ENCODE assay signal across 10 mouse cellular contexts in the genomic region with DNA sequence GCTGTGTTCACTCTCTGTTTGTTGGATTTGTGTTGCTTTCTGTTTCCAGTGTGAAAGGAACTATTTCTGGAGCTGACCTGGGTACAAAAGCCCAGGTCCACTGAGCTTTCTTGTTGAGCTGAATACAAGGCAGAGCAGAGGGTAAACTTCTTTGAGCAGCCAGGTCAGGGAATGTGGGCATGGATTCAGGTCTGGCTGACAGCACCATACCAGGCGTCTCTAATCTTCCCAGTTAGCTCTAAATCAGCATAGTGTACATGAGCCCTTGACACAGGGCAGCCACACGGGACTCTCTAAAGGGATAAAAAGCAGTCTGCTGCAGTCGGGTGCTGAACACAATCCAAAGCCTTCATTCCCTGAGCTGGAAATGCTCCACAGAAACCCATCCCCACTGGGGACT.
DNase-seq lines count a peak whose midpoint lies in the region; ATAC-seq lines count a peak whose summit lies in the region.
"Had no signal": no experiment of that assay in that cellular context is flagged by ENCODE, and none has a peak within 500 bp of the region (broad histone marks: within the 10 kb centered on the region; RNA-seq: fewer than 3 reads in every experiment).

No protein-coding gene starts in this region.

- H3K9me3 ChIP-seq in liver, embryonic 13.5 days (replicated peaks) = no peaks in the 10 kb centered on the region
- H3K9me3 ChIP-seq in embryonic facial prominence, embryonic 13.5 days = no peaks in the 10 kb centered on the region

- H3K27ac ChIP-seq in liver, embryonic 13.5 days = no peak overlapping the region
- H3K27ac ChIP-seq in embryonic facial prominence, embryonic 13.5 days = 0 out of 2 replicates have a peak overlapping the region, but pooled peaks have one; percentile 23

- no peaks in the 10 kb centered on the region for H3K36me3 ChIP-seq in liver, embryonic 13.5 days
- H3K36me3 ChIP-seq in embryonic facial prominence, embryonic 13.5 days = peaks cover 3% of the 10 kb centered on the region; the same call in 1 of the 2 replicates

- DNase-seq in gastrocnemius, adult 18-20 months (ENCODE audit: low spot score) = peak; percentile 1
- DNase-seq in gastrocnemius, postnatal 14 days = no peak
- DNase-seq in liver, embryonic 13.5 days = no peak
- DNase-seq in liver = no peak
- peak; percentile 18 to 42 for DNase-seq in heart, postnatal 14 days
- no peak for DNase-seq in ovary, postnatal 14 days (ENCODE audit: low spot score)
- DNase-seq in spleen, postnatal 10 days (ENCODE audit: low spot score in 2 of 2) = no peak
- DNase-seq: thymus, postnatal 14 days had no signal

- no peaks in the 10 kb centered on the region for H3K4me1 ChIP-seq in liver, embryonic 13.5 days (replicated peaks)
- H3K4me1 ChIP-seq in embryonic facial prominence, embryonic 13.5 days = peaks cover 17% of the 10 kb centered on the region

- H3K27me3 ChIP-seq in liver, embryonic 13.5 days = no peaks in the 10 kb centered on the region
- no peaks in the 10 kb centered on the region for H3K27me3 ChIP-seq in embryonic facial prominence, embryonic 13.5 days
- H3K27me3 ChIP-seq: CH12.LX had no signal

- no peak overlapping the region for H3K9ac ChIP-seq in liver, embryonic 13.5 days
- no peak overlapping the region for H3K9ac ChIP-seq in embryonic facial prominence, embryonic 13.5 days

- intact Hi-C loops in gastrocnemius, postnatal 14 days (cut with DNase I; ENCODE audit: low total_unique reads) = no loop called here
- intact Hi-C loops in heart, postnatal 14 days (cut with DNase I) = no loop called here

- WGBS in liver, embryonic 13.5 days (ENCODE audit: insufficient replicate concordance) = 45% methylated on average over 3 of the region's 3 CpGs
- WGBS in embryonic facial prominence, embryonic 13.5 days = 29% methylated on average over 3 of the region's 3 CpGs

- 0 out of 2 replicates have a peak, but pooled peaks have one; percentile 12 for ATAC-seq in liver, embryonic 13.5 days (ENCODE audit: low read depth)
- no peak for ATAC-seq in embryonic facial prominence, embryonic 13.5 days (ENCODE audit: insufficient number of reproducible peaks, insufficient read depth, low FRiP score, low TSS enrichment, low read depth)

- no peak overlapping the region for H3K4me2 ChIP-seq in liver, embryonic 13.5 days
- H3K4me2 ChIP-seq in embryonic facial prominence, embryonic 13.5 days = no peak overlapping the region

- H3K4me3 ChIP-seq in liver, embryonic 13.5 days (replicated peaks) = no peak overlapping the region
- H3K4me3 ChIP-seq in embryonic facial prominence, embryonic 13.5 days = no peak overlapping the region

Comparison
In these comparisons a context has a peak if more than half of its experiments do, and no peak if none do; other contexts are left out.
1. DNase-seq: peak in gastrocnemius, adult 18-20 months (single experiment) and heart, postnatal 14 days (2 of 2); none in gastrocnemius, postnatal 14 days (single experiment), liver, embryonic 13.5 days (single experiment), liver (single experiment), ovary, postnatal 14 days (single experiment) and spleen, postnatal 10 days (0 of 2).